Mouse (Mus musculus) midbrain, embryonic 16.5 days (tissue): ENCODE measurements around the gene Yrdc. TPM values are rescaled to one million over a fixed set of nuclear protein-coding genes. Genes with fewer than 3 reads are reported as not detected.

Experiments
- ATAC-seq: fragments of 200-750 bp; cut with Nextera tagmentation; 2 replicates; pipeline ENCODE4 v1.8.0; 2017; ENCODE audit warnings: moderate TSS enrichment
- H3K27ac ChIP-seq: fragments of 300-500 bp; sonication (generic); 2 replicates; pipeline ENCODE4 v1.5.1; 2014; ENCODE audit warnings: mild to moderate bottlenecking, low read length, mixed read lengths
- H3K27me3 ChIP-seq: fragments of 300-500 bp; sonication (generic); 2 replicates; pipeline ENCODE4 v1.6.1; 2014; ENCODE audit warnings: low read depth, low read length, mixed read lengths; ENCODE audit not compliant: control insufficient read depth, insufficient read depth
- H3K36me3 ChIP-seq: fragments of 300-500 bp; sonication (generic); 2 replicates; pipeline ENCODE4 v1.6.1; 2014; ENCODE audit warnings: mild to moderate bottlenecking, low read length, moderate library complexity, mixed read lengths; ENCODE audit not compliant: control insufficient read depth, insufficient read depth
- H3K4me1 ChIP-seq: fragments of 300-500 bp; sonication (generic); 2 replicates; pipeline ENCODE4 v1.6.1; 2014; ENCODE audit warnings: mild to moderate bottlenecking, low read length, mixed read lengths; ENCODE audit not compliant: control insufficient read depth, insufficient read depth
- H3K4me2 ChIP-seq: fragments of 300-500 bp; sonication (generic); 2 replicates; pipeline ENCODE4 v1.6.1; 2014; ENCODE audit warnings: mild to moderate bottlenecking, low read length, mixed read lengths
- H3K4me3 ChIP-seq: fragments of 300-500 bp; sonication (generic); 2 replicates; pipeline ENCODE4 v1.5.1; 2014; ENCODE audit warnings: low read depth, mild to moderate bottlenecking, low read length, moderate library complexity, mixed read lengths
- H3K9ac ChIP-seq: fragments of 300-500 bp; sonication (generic); 2 replicates; pipeline ENCODE4 v1.6.1; 2014; ENCODE audit warnings: low read depth, low read length, mixed read lengths
- H3K9me3 ChIP-seq: fragments of 300-500 bp; sonication (generic); replicated peaks from 2 replicates; pipeline ENCODE4 v1.6.1; 2014; ENCODE audit warnings: mild to moderate bottlenecking, low read length, mixed read lengths; ENCODE audit not compliant: control insufficient read depth, poor library complexity, severe bottlenecking
- WGBS: fragments of 180-500 bp; shearing (Covaris S2); extraction: QIAGEN DNeasy Blood & Tissue Kit; methylation state at CpG from one replicate; pipeline ENCODE4 v1.1.7; 2014; 5-methylcytosine and 5-hydroxymethylcytosine counted together
- polyA plus RNA-seq: library from polyadenylated mRNA; unstranded; fragments of >200 nt; fragmentation: Nextera tagmentation; extraction: Ambion mirVana; gene quantifications from 2 replicates; pipeline ENCODE4 v1.2.1, GENCODE M21; 2015

The Yrdc gene
- polyA plus RNA-seq, 1 experiment from 2014 or later = 39.1 TPM

- Histone ChIP-seq H3K9me3 (no peaks in the 10 kb centered on the region), H3K4me3 (peak overlapping the region; percentile 56), H3K4me1 (peaks cover 21% of the 10 kb centered on the region), H3K4me2 (peak overlapping the region; percentile 76), H3K36me3 (no peaks in the 10 kb centered on the region), H3K27ac (peak overlapping the region; percentile 51; the same call in 1 of the 2 replicates), H3K9ac (peak overlapping the region; percentile 79), H3K27me3 (peaks cover 5% of the 10 kb centered on the region; the same call in 1 of the 2 replicates)
- ATAC-seq = peak; percentile 74
- 1% methylated on average over 82 of the region's 83 CpGs for WGBS
Observed at GRCm38 (mm10) chr4:124894508-124895428, 44.3 kb downstream of the Yrdc start.

- no peak overlapping the region for H3K4me2 ChIP-seq
- H3K4me3 ChIP-seq = no peak overlapping the region
- no peak for ATAC-seq
- H3K9ac ChIP-seq = no peak overlapping the region
- no peak overlapping the region for H3K27ac ChIP-seq
- peaks cover 5% of the 10 kb centered on the region; the same call in 1 of the 2 replicates for H3K27me3 ChIP-seq
- no peaks in the 10 kb centered on the region for H3K36me3 ChIP-seq
- 14% methylated on average over 10 of the region's 10 CpGs for WGBS
- no peaks in the 10 kb centered on the region for H3K9me3 ChIP-seq
- peaks cover 27% of the 10 kb centered on the region for H3K4me1 ChIP-seq
Observed at GRCm38 (mm10) chr4:124898428-124898827, 47.9 kb downstream of the Yrdc start.

GRCm38 (mm10) chr4:124899906-124900305 lies 49.4 kb downstream of the Yrdc start:
- Histone ChIP-seq H3K36me3 (no peaks in the 10 kb centered on the region), H3K27ac (no peak overlapping the region), H3K4me1 (peaks cover 16% of the 10 kb centered on the region), H3K27me3 (peaks cover 5% of the 10 kb centered on the region; the same call in 1 of the 2 replicates), H3K4me2 (no peak overlapping the region), H3K9me3 (no peaks in the 10 kb centered on the region), H3K4me3 (no peak overlapping the region), H3K9ac (no peak overlapping the region)
- 60% methylated on average over 5 of the region's 5 CpGs for WGBS
- no peak for ATAC-seq

Other genes starting within 250 kb of the Yrdc start
- gene 3100002H09Rik, start 239.9 kb upstream of the Yrdc start, polyA plus RNA-seq = 1.1 and 1.5 TPM in 2 replicates
- 12.3 and 14.4 TPM in 2 replicates for gene Pou3f1, start 193.9 kb upstream of the Yrdc start, polyA plus RNA-seq
- 39.8 and 43.8 TPM in 2 replicates for gene Utp11, start 157.1 kb upstream of the Yrdc start, polyA plus RNA-seq
- gene Fhl3, start 150.0 kb upstream of the Yrdc start, polyA plus RNA-seq = 1.5 and 1.7 TPM in 2 replicates
- 98.1 and 106 TPM in 2 replicates for gene Sf3a3, start 135.9 kb upstream of the Yrdc start, polyA plus RNA-seq
- 24.4 and 26.6 TPM in 2 replicates for gene Inpp5b, start 108.8 kb upstream of the Yrdc start, polyA plus RNA-seq
- 9.9 and 10.9 TPM in 2 replicates for gene Mtf1, start 48.6 kb upstream of the Yrdc start, polyA plus RNA-seq
- 81.9 and 94.4 TPM in 2 replicates for gene 1110065P20Rik, start 517 bp downstream of the Yrdc start, polyA plus RNA-seq
- gene Maneal, start 11.5 kb downstream of the Yrdc start, polyA plus RNA-seq = 10.3 and 11.0 TPM in 2 replicates
- gene Epha10, start 30.2 kb downstream of the Yrdc start, polyA plus RNA-seq = 12.7 and 17.0 TPM in 2 replicates
- 16.1 and 17.0 TPM in 2 replicates for gene 9930104L06Rik, start 86.4 kb downstream of the Yrdc start, polyA plus RNA-seq
- gene Cdca8, start 88.6 kb downstream of the Yrdc start, polyA plus RNA-seq = 19.7 and 26.1 TPM in 2 replicates
- 1.7 and 2.2 TPM in 2 replicates for gene Rspo1, start 135.8 kb downstream of the Yrdc start, polyA plus RNA-seq
- gene Gnl2, start 165.9 kb downstream of the Yrdc start, polyA plus RNA-seq = 95.9 and 104 TPM in 2 replicates
- gene Dnali1, start 215.0 kb downstream of the Yrdc start, polyA plus RNA-seq = 1.2 and 1.7 TPM in 2 replicates
- gene Snip1, start 216.0 kb downstream of the Yrdc start, polyA plus RNA-seq = 23.2 and 24.8 TPM in 2 replicates
- 181 and 186 TPM in 2 replicates for gene Meaf6, start 234.5 kb downstream of the Yrdc start, polyA plus RNA-seq